Mouse (Mus musculus): ENCODE data around the gene Igdcc3. TPM values are rescaled to one million over a fixed set of nuclear protein-coding genes. Genes with fewer than 3 reads are reported as not detected.

Gene Igdcc3
- polyA plus RNA-seq, 2 experiments, result 1.1 to 1.2 TPM

- H3K4me1 ChIP-seq (ENCODE audit: control insufficient read depth, insufficient read depth, low read length), result peaks cover 11% of the 10 kb centered on the region
- H3K4me3 ChIP-seq (replicated peaks; ENCODE audit: low read length), result peak overlapping the region; percentile 67
- H3K9me3 ChIP-seq (ENCODE audit: control insufficient read depth, low read length), result no peaks in the 10 kb centered on the region
- H3K9ac ChIP-seq (ENCODE audit: low read depth, low read length, severe bottlenecking), result peak overlapping the region; percentile 70
- H3K4me2 ChIP-seq (replicated peaks; ENCODE audit: low read depth, low read length, severe bottlenecking), result peak overlapping the region; percentile 96
- DNase-seq (ENCODE audit: low spot score), result no peak
- H3K27ac ChIP-seq (replicated peaks; ENCODE audit: low read depth, low read length), result no peak overlapping the region
- H3K36me3 ChIP-seq (ENCODE audit: control insufficient read depth, insufficient read depth, low read length), result no peaks in the 10 kb centered on the region
- ATAC-seq (ENCODE audit: low FRiP score, low read depth), result no peak
- WGBS, result under 1% methylated on average over 8 of the region's 8 CpGs
- H3K27me3 ChIP-seq (ENCODE audit: control insufficient read depth, insufficient read depth, low read length), result peaks cover 42% of the 10 kb centered on the region
- TF ChIP-seq POLR2A (IDR thresholded peaks at IDR 0.05; ENCODE audit: borderline replicate concordance, extremely low read depth, insufficient read depth, insufficient read length), result no peak
These were observed 1.4 kb downstream of the Igdcc3 start for GRCm38 (mm10) chr9:65142399-65142798.

DNA sequence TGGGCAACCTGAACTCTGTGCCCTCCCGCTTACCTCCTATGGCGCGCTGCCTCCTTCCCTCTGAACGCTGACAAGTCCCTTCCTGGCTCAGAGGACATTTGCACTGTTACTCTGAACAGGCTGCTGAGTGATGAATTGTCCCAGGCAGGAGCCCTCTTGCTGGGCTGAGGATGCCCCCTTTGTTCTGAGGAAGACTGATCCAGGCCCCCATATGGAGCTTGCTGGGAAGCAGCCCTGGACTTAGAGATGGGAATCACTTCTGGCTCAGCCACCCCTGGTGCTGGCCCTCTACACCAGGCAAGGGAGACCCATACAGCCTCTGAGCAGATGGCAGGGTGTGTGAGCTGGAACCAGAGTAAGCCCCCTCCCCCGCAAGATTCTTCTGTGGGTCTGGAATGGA lies 5.0 kb downstream of the Igdcc3 start:
- H3K36me3 ChIP-seq (ENCODE audit: control insufficient read depth, insufficient read depth, low read length), result no peaks in the 10 kb centered on the region
- no peak for TF ChIP-seq POLR2A (IDR thresholded peaks at IDR 0.05; ENCODE audit: borderline replicate concordance, extremely low read depth, insufficient read depth, insufficient read length)
- 76% methylated on average over 5 of the region's 5 CpGs for WGBS
- no peak overlapping the region for H3K9ac ChIP-seq (ENCODE audit: low read depth, low read length, severe bottlenecking)
- peaks cover 11% of the 10 kb centered on the region for H3K4me1 ChIP-seq (ENCODE audit: control insufficient read depth, insufficient read depth, low read length)
- H3K27ac ChIP-seq (replicated peaks; ENCODE audit: low read depth, low read length), result no peak overlapping the region
- no peak overlapping the region for H3K4me3 ChIP-seq (replicated peaks; ENCODE audit: low read length)
- H3K4me2 ChIP-seq (replicated peaks; ENCODE audit: low read depth, low read length, severe bottlenecking), result no peak overlapping the region
- H3K27me3 ChIP-seq (ENCODE audit: control insufficient read depth, insufficient read depth, low read length), result peaks cover 27% of the 10 kb centered on the region
- no peak for DNase-seq (ENCODE audit: low spot score)
- H3K9me3 ChIP-seq (ENCODE audit: control insufficient read depth, low read length), result no peaks in the 10 kb centered on the region
- no peak for ATAC-seq (ENCODE audit: low FRiP score, low read depth)

- Histone ChIP-seq H3K9me3 (ENCODE audit: control insufficient read depth, low read length) (no peaks in the 10 kb centered on the region), H3K4me3 (replicated peaks; ENCODE audit: low read length) (no peak overlapping the region), H3K9ac (ENCODE audit: low read depth, low read length, severe bottlenecking) (no peak overlapping the region), H3K4me2 (replicated peaks; ENCODE audit: low read depth, low read length, severe bottlenecking) (no peak overlapping the region), H3K27ac (replicated peaks; ENCODE audit: low read depth, low read length) (no peak overlapping the region), H3K36me3 (ENCODE audit: control insufficient read depth, insufficient read depth, low read length) (no peaks in the 10 kb centered on the region), H3K4me1 (ENCODE audit: control insufficient read depth, insufficient read depth, low read length) (peaks cover 6% of the 10 kb centered on the region), H3K27me3 (ENCODE audit: control insufficient read depth, insufficient read depth, low read length) (0 out of 2 replicates have a peak, but pooled peaks cover 10% of the 10 kb centered on the region)
- no peak for TF ChIP-seq POLR2A (IDR thresholded peaks at IDR 0.05; ENCODE audit: borderline replicate concordance, extremely low read depth, insufficient read depth, insufficient read length)
- WGBS, result 78% methylated on average over 7 of the region's 7 CpGs
- ATAC-seq (ENCODE audit: low FRiP score, low read depth), result no peak
- no peak for DNase-seq (ENCODE audit: low spot score)
These were observed 7.5 kb downstream of the Igdcc3 start for GRCm38 (mm10) chr9:65148507-65148906.

DNA sequence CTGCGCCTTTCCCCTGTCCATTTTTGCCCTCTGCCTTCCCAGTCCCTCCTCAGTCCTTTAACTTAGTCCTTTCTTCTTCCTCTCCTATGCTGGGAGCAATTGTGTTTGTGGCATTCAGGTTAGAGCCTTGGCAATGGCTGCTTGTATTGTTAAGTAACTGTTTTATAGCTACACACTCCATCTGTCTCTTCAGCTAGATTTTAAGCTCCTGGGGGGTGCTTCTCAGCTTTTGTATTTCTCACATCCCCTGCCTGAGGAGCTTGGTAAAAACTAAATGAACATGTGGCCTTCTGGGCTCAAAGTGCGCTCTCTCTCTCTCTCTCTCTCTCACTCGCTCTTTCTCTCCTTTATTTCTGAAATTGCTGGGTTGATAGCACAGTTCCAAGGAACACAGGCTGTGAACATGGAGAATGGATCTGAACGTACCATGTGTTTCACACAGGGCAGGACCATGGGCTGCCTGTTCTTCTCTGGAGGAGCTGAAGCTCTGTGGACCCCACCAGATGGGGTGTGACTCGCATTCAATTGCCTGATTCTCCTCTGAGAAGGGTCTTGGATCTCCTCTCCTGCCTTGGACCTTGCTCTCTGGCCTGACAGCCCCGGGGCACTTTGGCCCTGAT lies 11.8 kb downstream of the Igdcc3 start:
- no peak for TF ChIP-seq POLR2A (IDR thresholded peaks at IDR 0.05; ENCODE audit: borderline replicate concordance, extremely low read depth, insufficient read depth, insufficient read length)
- 0 out of 2 replicates have a peak overlapping the region, but pooled peaks have one; percentile 13 for H3K27ac ChIP-seq (replicated peaks; ENCODE audit: low read depth, low read length)
- H3K4me3 ChIP-seq (replicated peaks; ENCODE audit: low read length), result no peak overlapping the region

GRCm38 (mm10) chr9:65153331-65153711 lies 12.3 kb downstream of the Igdcc3 start:
- Histone ChIP-seq H3K9me3 (ENCODE audit: control insufficient read depth, low read length) (no peaks in the 10 kb centered on the region), H3K9ac (ENCODE audit: low read depth, low read length, severe bottlenecking) (peak overlapping the region; percentile 28; the same call in 1 of the 2 replicates), H3K27me3 (ENCODE audit: control insufficient read depth, insufficient read depth, low read length) (no peaks in the 10 kb centered on the region; the same call in 1 of the 2 replicates), H3K4me2 (replicated peaks; ENCODE audit: low read depth, low read length, severe bottlenecking) (no peak overlapping the region), H3K27ac (replicated peaks; ENCODE audit: low read depth, low read length) (0 out of 2 replicates have a peak overlapping the region, but pooled peaks have one; percentile 13), H3K4me1 (ENCODE audit: control insufficient read depth, insufficient read depth, low read length) (peaks cover 6% of the 10 kb centered on the region), H3K4me3 (replicated peaks; ENCODE audit: low read length) (no peak overlapping the region), H3K36me3 (ENCODE audit: control insufficient read depth, insufficient read depth, low read length) (no peaks in the 10 kb centered on the region)
- DNase-seq (ENCODE audit: low spot score) (no peak), ATAC-seq (ENCODE audit: low FRiP score, low read depth) (no peak)
- TF ChIP-seq POLR2A (IDR thresholded peaks at IDR 0.05; ENCODE audit: borderline replicate concordance, extremely low read depth, insufficient read depth, insufficient read length), result no peak
- 13% methylated on average over 5 of the region's 5 CpGs for WGBS

More for the DNA sequence above, 11.8 kb downstream of the Igdcc3 start:
- Histone ChIP-seq H3K4me1 (ENCODE audit: control insufficient read depth, insufficient read depth, low read length) (peaks cover 6% of the 10 kb centered on the region), H3K9ac (ENCODE audit: low read depth, low read length, severe bottlenecking) (peak overlapping the region; percentile 28; the same call in 1 of the 2 replicates), H3K4me2 (replicated peaks; ENCODE audit: low read depth, low read length, severe bottlenecking) (no peak overlapping the region), H3K36me3 (ENCODE audit: control insufficient read depth, insufficient read depth, low read length) (no peaks in the 10 kb centered on the region), H3K27me3 (ENCODE audit: control insufficient read depth, insufficient read depth, low read length) (no peaks in the 10 kb centered on the region; the same call in 1 of the 2 replicates), H3K9me3 (ENCODE audit: control insufficient read depth, low read length) (no peaks in the 10 kb centered on the region)
- no peak for ATAC-seq (ENCODE audit: low FRiP score, low read depth)
- WGBS, result 51% methylated on average over 6 of the region's 6 CpGs
- DNase-seq (ENCODE audit: low spot score), result no peak
